Mouse (Mus musculus) activated CD4-positive, CD25-positive, alpha-beta regulatory T cell, adult 4 months (primary cell): ENCODE data around the gene Chrna4. TPM values are rescaled to one million over a fixed set of nuclear protein-coding genes. Genes with fewer than 3 reads are reported as not detected.

ENCODE experiments used
- ATAC-seq: one replicate; pipeline ENCODE4 v1.8.0; 2017
- polyA plus RNA-seq, 2 experiments: library from polyadenylated mRNA; unstranded; fragments of 100-300 nt; shearing (Covaris generic); gene quantifications; one replicate each; pipeline ENCODE4 v1.2.1; 2017

Chrna4 gene
- polyA plus RNA-seq, 2 experiments from 2014 or later: not detected

DNA sequence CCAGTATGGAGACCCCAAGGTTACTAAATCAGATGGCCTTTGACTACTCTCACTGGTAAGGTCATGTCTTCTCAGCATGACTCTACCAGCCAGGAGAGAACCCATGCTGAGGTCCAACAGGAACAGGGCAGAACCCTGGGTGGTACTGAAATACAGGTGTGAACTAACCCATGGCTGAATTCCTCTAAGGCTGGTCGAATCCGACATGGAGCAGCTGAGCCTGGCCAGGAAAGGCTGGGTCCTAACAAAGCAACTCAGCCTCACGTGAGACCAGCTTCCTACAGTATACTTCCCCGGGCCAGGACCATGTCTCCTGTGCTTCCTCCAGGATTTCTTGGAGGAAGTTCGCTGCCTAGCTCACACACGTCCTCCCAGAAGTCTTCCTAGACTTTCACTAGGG lies 6.8 kb downstream of the Chrna4 start:
- no peak for ATAC-seq

DNA sequence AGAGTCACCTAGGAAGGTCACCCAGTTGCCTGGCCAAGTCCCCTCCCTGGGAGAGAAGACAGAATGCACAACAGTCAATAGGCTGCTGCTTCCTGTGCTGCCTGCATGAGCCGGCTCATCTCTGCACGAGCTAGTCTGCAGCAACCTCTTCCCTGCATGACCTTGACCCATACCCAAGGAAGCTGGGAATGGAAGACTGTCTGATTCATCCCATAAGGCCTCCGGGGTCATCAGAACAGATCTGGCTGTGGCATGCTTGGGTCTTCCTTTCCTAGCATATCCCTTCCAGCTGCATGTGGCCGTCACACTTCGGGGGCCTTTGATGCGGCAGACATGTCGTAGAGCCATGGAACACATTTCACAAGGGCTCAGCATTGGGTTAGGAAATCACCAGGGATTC lies 8.2 kb downstream of the Chrna4 start:
- ATAC-seq: no peak

DNA sequence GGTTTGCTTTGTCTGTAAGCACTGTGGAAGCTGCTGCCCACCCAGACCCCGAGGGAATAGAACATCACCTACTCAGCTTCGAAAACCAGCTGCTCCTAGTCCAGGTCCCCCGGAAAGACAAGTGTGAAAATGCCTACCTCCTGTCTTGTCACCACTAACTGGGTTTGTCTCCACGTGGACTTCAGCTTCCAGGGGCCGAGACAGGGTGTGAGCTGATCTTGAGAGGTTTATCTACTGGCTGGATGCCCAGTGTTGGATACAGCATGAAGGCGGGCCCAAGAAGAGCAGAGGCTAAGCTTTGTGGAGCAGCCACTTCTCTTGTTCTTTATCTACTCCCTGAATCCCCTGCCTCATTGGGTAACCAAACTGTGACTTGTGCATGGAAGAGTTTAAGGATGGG lies 10.0 kb downstream of the Chrna4 start:
- no peak for ATAC-seq

DNA sequence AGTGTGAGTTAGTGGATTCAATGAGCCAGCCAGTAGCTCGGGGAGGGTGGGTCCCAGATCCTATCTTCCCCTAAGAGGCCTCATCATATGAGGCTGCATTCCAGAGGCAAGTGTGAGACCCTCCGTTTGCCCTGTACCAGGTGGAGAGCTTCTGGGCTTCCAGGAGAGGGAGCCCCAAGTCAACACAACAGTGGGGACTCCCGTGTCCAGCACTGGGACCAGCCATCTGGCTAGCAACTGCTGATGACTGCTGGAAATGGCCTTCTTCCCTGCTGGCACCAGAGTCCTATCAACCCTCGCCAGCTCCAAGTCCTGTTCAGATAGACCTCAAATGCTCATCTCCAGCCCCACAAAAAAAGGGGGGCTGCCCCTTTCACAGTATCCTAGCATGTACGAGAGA lies 10.9 kb downstream of the Chrna4 start:
- no peak for ATAC-seq

DNA sequence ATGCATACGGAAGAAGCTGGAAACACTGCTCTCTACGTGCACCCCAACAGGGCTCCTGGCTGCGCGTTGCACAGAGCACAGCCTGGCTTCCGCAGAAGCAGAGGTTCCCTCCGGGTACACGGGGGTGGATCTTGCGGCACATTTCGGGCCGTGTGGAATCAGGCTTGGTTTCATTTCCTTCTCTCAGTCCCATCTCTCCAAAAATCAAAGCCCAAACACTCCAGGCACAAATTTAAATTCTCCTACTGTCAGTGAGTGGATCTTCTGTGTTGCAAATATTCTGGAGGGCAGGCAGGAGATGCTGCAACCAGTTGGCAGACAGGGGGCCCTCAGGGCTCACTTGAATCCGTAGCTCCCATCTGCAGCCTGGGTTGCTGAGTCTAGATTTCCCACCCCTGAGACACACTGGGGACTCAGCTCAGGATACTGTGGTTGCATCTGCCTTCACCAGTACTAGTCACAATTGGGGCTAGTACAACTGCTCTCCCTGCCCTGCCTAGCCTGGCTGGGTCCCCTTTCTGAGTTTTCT lies 11.9 kb downstream of the Chrna4 start:
- ATAC-seq: no peak

DNA sequence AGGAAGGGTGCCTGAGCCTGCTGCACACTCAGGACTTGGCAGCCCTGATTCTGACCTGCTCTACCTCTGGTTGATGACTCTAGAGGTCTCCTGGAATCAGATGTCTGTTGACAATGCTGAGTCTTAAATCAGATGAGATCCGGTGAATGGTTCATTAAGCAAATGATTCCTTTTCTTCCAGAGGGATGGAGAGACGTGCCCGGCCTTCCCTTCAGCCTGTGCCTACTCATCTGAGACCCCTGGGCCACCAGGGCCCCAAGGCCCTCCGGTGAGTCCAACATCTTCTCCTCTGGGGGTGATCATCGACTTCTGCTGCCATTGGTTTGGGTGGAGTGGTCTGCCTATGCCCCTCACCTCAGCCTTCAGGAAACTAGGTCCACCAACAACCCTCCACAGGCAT lies 35.0 kb downstream of the Chrna4 start:
- no peak for ATAC-seq

DNA sequence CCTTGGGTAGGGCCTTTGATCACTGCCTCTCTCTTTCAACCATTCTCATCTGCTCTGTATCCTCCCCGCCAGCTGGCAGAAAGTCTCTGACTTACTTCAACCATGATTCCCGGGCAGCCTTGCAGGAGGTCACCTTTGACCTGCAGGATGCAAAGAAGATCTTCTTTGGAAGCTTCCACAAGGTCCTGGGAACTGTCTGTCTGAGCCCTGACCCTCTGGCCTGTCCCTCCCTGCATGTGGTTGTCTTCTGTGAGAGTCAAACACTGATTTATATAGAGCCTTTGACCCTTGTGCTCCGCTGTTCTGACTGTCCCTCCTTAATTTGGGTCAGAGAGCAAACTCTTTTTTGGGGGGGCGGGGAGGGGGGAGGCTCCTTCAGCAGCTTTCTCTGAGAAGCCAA lies 36.3 kb downstream of the Chrna4 start:
- ATAC-seq: no peak

DNA sequence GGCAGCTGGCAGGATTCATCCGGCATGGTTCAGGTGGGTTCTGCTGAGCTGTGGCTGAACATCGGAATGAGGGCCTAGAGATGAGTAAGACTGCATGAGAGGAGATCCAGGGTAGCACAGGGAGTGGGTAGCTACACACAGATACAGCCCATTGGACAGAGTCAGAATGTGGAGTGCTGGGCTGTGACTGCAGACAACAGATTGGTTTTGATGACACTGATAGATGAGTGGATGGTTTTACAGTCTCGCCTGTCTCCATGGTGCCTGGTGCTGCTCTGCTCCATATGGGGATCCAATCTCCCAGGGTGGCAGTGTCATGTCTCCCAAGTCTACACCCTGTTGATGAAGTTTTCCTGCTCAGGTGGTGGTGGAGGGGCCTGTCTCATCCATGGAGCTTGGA lies 46.4 kb downstream of the Chrna4 start:
- ATAC-seq: no peak

DNA sequence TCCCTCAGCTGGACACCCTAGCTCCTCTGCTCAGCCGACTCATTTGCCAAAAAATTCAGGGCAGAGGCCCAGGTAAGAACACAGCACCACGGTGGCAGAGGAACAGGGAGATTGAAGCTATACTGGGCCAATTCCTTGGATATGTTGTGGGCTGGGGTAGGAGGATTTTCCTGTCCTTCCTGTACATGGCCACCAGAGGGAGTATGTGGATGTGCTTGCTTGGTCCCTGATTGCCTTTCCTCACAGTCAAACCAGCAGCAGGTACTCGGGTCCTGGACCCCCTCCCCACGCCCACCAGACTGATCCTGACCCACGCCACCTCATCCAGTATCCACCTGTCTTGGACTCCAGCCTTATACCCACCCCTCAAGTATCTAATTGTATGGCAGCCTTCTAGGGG lies 46.9 kb downstream of the Chrna4 start:
- no peak for ATAC-seq

DNA sequence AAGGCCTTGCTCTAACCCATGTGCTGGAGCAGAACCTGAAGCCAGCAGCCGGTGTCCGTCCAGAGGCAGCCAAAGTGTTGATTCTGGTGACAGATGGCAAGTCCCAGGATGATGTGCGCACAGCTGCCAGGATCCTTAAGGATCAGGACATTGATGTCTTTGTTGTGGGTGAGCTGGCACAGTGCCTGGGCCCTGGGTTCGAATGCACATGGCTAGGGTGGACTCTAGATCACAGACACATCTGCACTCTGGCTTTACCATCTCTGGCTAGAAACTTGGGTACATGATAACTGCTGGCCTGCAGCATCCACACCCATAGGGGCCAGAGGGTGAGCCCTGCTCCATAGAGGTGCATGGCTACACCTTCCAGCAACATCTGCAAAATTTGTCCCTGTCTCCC lies 47.9 kb downstream of the Chrna4 start:
- ATAC-seq: no peak

DNA sequence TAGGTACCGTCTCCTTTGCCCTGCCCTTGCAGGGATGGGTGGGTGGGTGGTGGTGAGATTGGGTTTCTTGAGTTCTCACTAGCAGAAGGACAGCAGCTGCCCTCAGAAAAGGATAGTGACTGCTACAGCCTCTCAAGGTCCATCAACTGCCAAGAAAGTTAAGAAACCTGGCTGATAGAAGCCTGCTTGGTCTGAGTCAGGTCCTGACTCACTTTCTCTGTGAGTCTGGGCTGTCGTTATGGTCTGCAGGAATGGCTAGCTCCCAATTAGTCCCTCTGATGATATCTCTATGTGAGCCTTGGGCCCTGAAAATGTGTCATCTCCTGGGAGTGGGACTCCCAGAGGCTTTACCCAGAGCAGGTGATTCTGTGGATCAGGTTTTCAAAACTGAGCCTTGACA lies 49.0 kb downstream of the Chrna4 start:
- ATAC-seq: no peak

DNA sequence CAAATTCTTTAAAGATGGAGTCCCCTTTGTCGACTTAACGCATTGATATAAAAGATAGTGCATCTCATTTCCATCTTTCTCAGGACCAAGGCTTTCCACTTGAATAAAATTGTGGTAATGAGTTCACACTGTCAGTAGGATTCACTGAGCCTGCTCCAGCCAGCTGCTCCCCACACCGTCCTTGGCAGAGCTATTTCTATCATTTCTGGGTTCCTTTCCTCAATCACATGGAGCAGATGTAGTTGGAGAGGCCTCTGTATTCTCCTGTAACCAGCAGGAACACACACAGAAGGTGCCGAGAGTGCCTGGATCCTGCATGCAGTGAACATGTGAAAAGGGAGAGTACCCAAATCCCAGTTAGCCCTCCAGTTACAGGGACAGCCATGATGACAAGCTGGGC lies 53.0 kb downstream of the Chrna4 start:
- ATAC-seq: no peak

DNA sequence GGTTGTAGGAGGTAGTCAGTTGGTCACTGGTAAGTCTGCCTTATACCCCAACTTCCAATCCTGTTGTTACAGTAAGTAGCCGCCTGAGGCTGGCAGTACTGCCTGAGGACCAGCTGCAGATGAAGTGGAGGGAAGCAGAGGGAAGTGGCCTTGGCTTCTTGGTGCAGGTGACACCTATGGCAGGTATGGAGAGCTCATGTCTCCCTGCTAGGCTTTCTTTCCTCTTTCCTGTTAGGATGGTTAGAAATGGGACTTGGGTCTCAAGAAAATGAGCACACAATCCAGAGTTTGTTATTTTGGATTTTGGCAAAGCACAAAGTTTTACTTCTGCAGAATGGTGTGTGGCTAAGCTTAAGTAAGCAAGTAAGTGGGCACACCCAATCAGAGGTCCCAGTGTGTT lies 54.4 kb downstream of the Chrna4 start:
- ATAC-seq: no peak

DNA sequence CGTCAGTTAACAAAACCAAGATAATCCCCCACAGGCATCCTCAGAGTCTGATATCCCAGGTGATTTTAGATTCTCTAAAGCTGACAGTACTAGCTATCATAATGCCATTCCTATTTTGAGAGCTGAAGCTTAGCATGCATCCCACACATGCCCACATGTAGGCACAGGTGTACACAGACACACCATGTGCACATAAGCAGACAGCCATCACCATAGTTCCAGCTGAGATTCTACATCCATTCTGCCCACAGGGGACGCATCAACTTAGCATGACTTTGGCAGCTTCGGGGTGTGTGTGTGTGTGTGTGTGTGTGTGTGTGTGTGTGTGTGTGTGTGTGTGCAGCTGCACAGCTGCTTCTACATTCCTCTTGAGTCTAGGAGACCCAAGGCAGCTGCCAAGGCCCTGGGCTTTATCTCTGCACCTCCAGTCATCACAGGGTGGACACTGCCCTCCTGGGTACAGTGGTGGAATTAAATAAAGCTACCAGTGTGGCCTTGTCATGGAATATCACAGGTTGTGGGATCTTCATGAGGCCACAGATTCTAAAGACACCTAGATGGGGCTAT lies 54.9 kb downstream of the Chrna4 start:
- no peak for ATAC-seq

DNA sequence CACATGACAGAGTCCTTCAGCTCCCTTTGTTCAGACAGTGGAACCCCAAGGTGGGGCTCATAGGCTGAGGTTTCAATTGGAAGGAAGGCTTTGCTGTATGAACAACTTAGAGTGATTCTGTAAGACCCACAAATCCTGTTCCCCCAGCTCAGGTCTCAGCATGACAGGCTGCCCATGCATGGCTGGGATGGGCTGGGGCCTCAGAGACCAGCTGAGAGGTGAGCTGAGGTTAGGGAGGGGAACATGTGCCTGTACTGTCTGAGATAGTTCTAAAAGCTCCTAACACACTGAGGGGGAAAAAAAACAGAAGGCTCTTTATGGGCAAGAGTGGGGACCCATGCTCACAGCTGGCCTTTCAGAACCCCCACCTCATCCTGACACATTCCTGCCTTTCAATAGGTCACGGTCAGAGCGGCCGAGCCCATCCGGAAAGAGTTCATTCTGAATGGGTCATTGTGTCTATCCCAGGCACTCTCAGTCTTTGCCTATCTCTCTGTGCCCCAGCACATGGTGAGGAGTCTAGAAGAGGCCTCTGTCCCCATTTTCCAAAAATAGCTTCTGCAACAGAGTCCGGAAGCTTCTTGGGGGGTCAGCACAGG lies 55.8 kb downstream of the Chrna4 start:
- ATAC-seq: no peak

DNA sequence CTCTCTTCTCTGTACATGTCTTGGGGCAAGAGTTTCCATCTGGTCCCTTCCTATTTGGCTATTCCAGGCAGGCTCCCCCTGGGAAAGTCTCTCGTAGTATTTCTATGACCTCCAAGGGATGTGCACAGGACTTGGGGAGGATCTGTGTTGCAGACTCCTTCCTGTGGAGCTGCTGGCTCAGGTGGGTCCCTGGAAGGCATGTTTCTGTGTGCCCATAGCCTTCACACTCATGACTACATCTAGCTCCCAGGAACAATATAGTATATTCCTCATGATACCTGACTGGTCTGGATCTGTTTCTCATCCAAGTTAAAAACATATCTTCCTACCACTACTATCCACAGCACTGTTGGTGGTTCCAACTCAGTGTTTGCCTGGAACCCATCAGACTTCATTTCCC lies 56.3 kb downstream of the Chrna4 start:
- ATAC-seq: no peak

DNA sequence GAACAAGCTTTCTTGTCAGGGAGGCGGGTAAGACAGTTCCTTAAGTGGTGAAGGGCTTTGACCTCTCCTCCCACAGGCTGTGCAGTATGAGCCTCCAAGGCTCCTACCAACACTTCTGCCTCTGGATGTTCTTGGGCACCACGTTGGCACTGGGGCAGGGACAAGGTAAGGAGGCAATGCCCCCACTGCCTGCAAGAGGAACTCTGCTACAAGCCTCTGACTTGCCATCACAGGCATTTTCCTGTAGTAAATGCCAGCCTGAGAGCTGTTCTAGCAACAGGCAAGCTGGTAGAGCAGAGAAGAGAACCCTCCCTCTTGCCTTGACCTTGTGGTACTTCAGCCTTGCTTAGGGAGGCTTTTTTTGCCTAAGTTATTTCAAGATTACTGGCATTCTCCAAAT lies 56.9 kb downstream of the Chrna4 start, which contains the start of gene Col20a1:
Col20a1 (plus strand) TSS at position 87 of the 400 bp plus-strand sequence.
- no peak for ATAC-seq

DNA sequence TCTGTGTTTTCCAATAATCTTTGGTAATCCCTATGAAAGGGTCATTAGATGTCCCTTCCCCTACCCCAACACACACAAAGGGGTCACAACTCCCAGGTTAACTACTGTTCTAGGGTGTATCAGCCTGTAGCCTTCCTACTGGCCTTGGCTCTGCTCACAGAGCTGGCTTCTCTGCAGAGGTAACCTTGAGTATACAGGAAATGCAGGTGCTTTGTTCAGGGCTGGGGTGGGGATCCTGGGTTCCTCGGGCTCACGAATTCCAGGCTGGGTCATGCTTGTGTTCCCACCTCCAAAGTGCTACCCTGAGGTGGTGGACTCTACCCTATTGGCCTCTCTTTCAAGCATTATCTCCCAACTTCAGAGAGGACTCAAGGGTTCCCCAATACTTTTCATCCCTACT lies 57.7 kb downstream of the Chrna4 start:
- ATAC-seq: no peak

DNA sequence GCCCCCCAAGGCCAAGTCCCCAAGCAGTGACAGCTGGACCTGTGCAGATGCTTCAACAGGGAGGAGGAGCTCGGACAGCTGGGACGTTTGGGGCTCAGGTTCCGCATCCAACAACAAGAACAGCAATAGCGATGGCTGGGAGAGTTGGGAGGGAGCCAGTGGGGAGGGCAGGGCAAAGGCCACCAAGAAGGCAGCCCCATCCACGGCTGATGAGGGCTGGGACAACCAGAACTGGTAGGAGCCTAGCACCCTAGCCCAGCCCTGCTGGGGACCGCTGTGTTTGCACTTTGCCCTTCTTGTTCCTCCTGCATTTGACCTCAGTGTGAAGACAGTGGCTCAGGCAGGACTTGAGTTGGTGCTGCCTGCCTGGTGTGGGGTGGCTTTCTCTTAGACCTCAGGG lies 62.2 kb downstream of the Chrna4 start:
- ATAC-seq: no peak

Other genes starting within 250 kb of the Chrna4 start
- gene Ythdf1, start 122.6 kb downstream of the Chrna4 start, polyA plus RNA-seq: 10 to 100 TPM in 1 of 2 experiments, 1 to 10 TPM in 1; 9.5 to 12.2 TPM
- not detected for gene Birc7, start 114.5 kb downstream of the Chrna4 start, polyA plus RNA-seq
- gene Nkain4, start 88.8 kb downstream of the Chrna4 start, polyA plus RNA-seq: not detected
- gene Arfgap1, start 76.3 kb downstream of the Chrna4 start, polyA plus RNA-seq: 10 to 100 TPM; 40.5 to 50.4 TPM
- gene Col20a1, start 57.0 kb downstream of the Chrna4 start, polyA plus RNA-seq: under 1 TPM; 0.20 to 0.31 TPM
- gene Kcnq2, start 91.8 kb upstream of the Chrna4 start, polyA plus RNA-seq: not detected
- gene Eef1a2, start 113.5 kb upstream of the Chrna4 start, polyA plus RNA-seq: not detected
- gene Ppdpf, start 143.7 kb upstream of the Chrna4 start, polyA plus RNA-seq: 100 to 1,000 TPM; 179 to 181 TPM
- gene Ptk6, start 159.2 kb upstream of the Chrna4 start, polyA plus RNA-seq: not detected
- under 1 TPM; 0.18 to 0.38 TPM for gene Srms, start 169.6 kb upstream of the Chrna4 start, polyA plus RNA-seq
- gene Fndc11, start 176.5 kb upstream of the Chrna4 start, polyA plus RNA-seq: 1 to 10 TPM in 1 of 2 experiments, under 1 TPM in 1; 0.73 to 1.1 TPM
- gene Helz2, start 198.5 kb upstream of the Chrna4 start, polyA plus RNA-seq: 10 to 100 TPM; 15.5 to 18.4 TPM
- 10 to 100 TPM in 1 of 2 experiments, 1 to 10 TPM in 1; 8.5 to 11.4 TPM for gene Gmeb2, start 244.5 kb upstream of the Chrna4 start, polyA plus RNA-seq